Mouse (Mus musculus): ENCODE measurements at regions not wholly inside any gene's neighbourhood (a gene's known extent, or its start where the extent isn't known, plus 50 kb on each side); places are given as distances from the start of the nearest gene placed in this dataset.

- TF ChIP-seq POLR2A (IDR thresholded peaks at IDR 0.05; ENCODE audit: borderline replicate concordance, extremely low read depth, low read depth, low read length): no peak
- TF ChIP-seq CTCF (IDR thresholded peaks at IDR 0.05; ENCODE audit: insufficient read depth, low read length): no peak
Observed at GRCm38 (mm10) chr14:76272840-76273239, 141.9 kb upstream of the Tsc22d1 start.
